Mouse (Mus musculus): ENCODE results near the gene Zfp42.

Gene Zfp42

DNA sequence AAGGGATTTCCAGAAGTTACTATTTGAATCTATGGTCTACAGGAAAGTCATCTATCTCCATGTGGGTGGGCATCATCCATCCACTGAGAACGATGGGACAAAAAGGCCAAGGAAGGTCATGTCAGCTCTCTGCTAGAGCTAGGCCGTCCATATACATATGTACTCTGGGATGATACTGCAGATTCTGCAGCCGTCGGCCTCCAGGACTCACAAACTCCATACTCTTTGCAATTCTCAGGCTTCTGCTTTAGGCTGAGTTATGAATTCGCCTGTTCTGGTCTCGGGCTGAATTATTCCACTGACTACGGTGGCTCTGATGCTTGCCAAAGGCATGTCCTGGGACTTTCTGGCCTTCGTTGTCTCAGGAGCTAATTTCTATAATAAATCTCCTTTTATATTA lies 58.1 kb downstream of the Zfp42 start:
- DNase-seq: no peak
